Mouse (Mus musculus) cortical plate, adult 2 months (tissue): ENCODE measurements at regions not wholly inside any gene's neighbourhood (a gene's known extent, or its start where the extent isn't known, plus 50 kb on each side); places are given as distances from the start of the nearest gene placed in this dataset.

Experiments used
- CTCF ChIP-seq: fragments of 200-500 bp; IDR thresholded peaks from 2 replicates; pipeline ENCODE4 v1.5.1; 2011; ENCODE audit warnings: mild to moderate bottlenecking, control low read depth, low read length; ENCODE audit not compliant: insufficient read depth; ENCODE audit errors: extremely low read depth
- POLR2A ChIP-seq: fragments of 200-500 bp; IDR thresholded peaks from 2 replicates; pipeline ENCODE4 v1.6.1; 2011; ENCODE audit warnings: mild to moderate bottlenecking, low read length, control low read depth; ENCODE audit not compliant: insufficient read depth; ENCODE audit errors: extremely low read depth

DNA sequence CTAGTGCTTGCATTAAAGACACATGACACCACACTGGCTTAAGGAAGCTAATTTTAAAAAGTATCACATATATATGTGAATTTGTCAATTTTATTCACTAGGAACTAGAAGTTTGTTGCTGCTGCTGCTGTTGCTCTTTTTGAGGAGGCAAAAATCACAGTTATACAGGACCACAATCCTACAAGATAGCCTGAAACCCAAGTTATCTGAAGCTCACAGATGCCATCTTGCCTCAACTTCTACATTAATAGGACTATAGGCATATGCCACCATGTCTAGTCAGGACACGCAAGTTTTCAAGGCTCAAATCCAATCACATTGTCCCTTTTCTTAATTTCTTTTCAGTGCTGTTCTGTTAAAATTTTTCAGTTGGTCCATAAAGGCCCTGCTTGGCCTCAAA, 65.8 kb upstream of the Picalm start:
- TF ChIP-seq CTCF = no peak
- no peak for TF ChIP-seq POLR2A
